Mouse (Mus musculus) olfactory bulb, adult 2 months (tissue): ENCODE measurements around the gene Wdr41. TPM values are rescaled to one million over a fixed set of nuclear protein-coding genes. Genes with fewer than 3 reads are reported as not detected.

Experiments used
- H3K27ac ChIP-seq: fragments of 200-500 bp; 2 replicates; pipeline ENCODE4 v1.5.1; 2012; ENCODE audit warnings: low read depth, low read length; ENCODE audit not compliant: insufficient read depth
- H3K4me1 ChIP-seq: fragments of 200-500 bp; 2 replicates; pipeline ENCODE4 v1.6.1; 2012; ENCODE audit warnings: low read length; ENCODE audit not compliant: control insufficient read depth, insufficient read depth
- H3K4me3 ChIP-seq: fragments of 200-500 bp; 2 replicates; pipeline ENCODE4 v1.5.1; 2012; ENCODE audit warnings: mild to moderate bottlenecking, low read depth, low read length, moderate library complexity; ENCODE audit not compliant: insufficient read depth
- CTCF ChIP-seq: fragments of 200-500 bp; IDR thresholded peaks from 2 replicates; pipeline ENCODE4 v1.5.1; 2012; ENCODE audit warnings: low read depth, mild to moderate bottlenecking, low read length, moderate library complexity; ENCODE audit not compliant: insufficient read depth
- POLR2A ChIP-seq: fragments of 200-500 bp; IDR thresholded peaks from 2 replicates; pipeline ENCODE4 v1.6.1; 2012; ENCODE audit warnings: mild to moderate bottlenecking, low read depth, low read length, moderate library complexity; ENCODE audit not compliant: insufficient read depth
- WGBS: fragments of 180-500 bp; shearing (Covaris S2); methylation state at CpG from one replicate; pipeline ENCODE4 v1.1.7; 2018; 5-methylcytosine and 5-hydroxymethylcytosine counted together
- polyA plus RNA-seq: library from polyadenylated mRNA; stranded (reverse); fragments of >200 nt; gene quantifications from 2 replicates; pipeline ENCODE4 v1.2.4, GENCODE M21; 2012; ENCODE audit warnings: low replicate concordance; ENCODE audit not compliant: missing spikeins, insufficient read depth, insufficient read length

The Wdr41 gene
- polyA plus RNA-seq, 1 experiment: not detected

DNA sequence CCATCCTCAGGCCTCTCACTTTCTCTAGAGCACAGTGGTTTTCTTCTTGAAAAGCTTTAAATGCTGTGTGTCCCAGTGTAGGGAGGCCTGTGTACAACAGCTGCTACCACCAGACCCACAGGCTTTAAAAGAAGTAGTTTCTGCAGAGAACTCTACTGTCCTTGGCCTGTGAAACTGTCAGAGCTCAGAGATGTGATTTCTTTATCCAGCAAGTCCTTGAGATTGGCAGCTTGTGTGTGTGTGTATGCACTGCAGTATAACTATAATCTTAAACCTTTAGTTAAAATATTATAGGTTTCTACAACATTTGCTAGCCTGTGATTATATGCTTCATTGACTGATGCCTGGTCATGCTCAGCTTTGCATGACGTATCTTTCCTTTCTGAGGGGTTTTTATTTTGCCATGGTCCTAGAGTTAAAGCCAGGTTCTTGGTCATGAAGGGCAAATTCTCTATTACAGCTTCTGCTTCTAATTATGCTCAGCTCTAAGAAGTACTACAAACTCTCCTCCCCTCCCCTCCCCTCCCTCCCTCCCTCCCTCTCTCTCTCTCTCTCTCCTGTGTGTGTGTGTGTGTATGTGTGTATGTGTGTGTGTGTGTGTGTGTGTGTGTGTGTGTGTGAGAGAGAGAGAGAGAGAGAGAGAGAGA lies 79.7 kb downstream of the Wdr41 start:
- WGBS: 78% methylated on average over 1 of the region's 1 CpGs
- H3K27ac ChIP-seq: no peak overlapping the region
- no peak overlapping the region for H3K4me3 ChIP-seq
- no peaks in the 10 kb centered on the region for H3K4me1 ChIP-seq
- TF ChIP-seq CTCF (no peak), POLR2A (no peak)

DNA sequence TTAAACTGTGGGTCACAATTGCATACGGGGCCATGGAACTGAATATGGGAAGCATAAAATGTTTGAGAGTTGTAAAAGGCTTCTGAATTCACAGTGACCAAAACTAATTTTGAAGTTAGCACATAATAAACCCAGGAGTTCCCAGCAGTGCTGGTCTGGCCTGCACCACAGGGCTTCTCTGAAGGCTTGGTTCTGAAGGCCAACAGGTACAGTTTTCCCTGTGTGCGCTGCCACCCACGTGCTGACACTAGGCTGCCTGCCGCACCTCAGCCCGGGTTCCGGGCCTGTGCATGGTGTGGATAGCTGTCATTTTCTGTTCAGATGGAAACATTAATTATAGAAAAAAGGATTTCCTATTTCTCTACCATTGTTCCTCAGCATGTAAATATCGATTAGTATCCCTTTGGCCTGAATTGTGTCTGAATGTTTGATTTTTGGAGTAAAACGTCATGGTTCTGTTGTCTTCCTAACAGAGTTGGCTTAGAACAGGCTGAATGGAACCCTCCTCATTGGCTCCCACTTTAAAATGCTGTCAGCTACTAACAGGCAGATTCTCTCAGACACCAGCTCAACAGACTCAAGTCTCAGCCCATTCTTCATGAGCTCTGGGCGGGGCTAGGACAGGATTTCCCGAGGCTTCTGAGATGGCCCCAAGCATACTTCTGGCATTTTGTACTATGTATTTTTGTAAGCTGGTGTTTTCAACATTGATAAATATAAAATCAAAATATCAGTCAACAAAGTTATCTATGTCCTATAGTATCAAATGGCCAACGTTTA lies 80.5 kb downstream of the Wdr41 start:
- Histone ChIP-seq H3K4me1 (no peaks in the 10 kb centered on the region), H3K27ac (no peak overlapping the region), H3K4me3 (no peak overlapping the region)
- 90% methylated on average over 11 of the region's 11 CpGs for WGBS
- TF ChIP-seq POLR2A (no peak), CTCF (no peak)

DNA sequence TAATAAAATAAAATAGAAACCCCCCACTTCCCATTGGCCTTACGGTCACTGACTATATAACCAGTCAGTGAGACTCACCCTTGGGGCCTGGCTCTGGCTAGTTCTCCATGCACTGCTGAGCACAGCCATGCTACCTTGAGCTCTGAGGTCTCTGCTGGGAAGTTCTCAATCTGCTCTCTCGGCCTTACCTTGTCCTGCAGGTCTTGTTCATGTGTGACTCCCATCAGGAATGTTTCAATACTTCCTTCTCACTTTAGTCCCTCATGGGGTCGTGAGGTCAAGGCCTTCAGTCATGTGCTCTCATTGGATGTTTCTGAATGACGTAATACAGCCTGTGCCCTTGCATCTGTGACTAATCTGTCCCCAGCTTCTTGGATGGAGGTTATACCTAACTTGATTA lies 82.7 kb downstream of the Wdr41 start:
- H3K27ac ChIP-seq: no peak overlapping the region
- no peaks in the 10 kb centered on the region for H3K4me1 ChIP-seq
- H3K4me3 ChIP-seq: no peak overlapping the region
- WGBS: 92% methylated on average over 4 of the region's 4 CpGs
- TF ChIP-seq CTCF: no peak
- no peak for TF ChIP-seq POLR2A

- no peaks in the 10 kb centered on the region for H3K4me1 ChIP-seq
- no peak for TF ChIP-seq POLR2A
- no peak for TF ChIP-seq CTCF
- H3K4me3 ChIP-seq: no peak overlapping the region
- no peak overlapping the region for H3K27ac ChIP-seq
- WGBS: 81% methylated on average over 4 of the region's 4 CpGs
These were observed 87.4 kb downstream of the Wdr41 start for GRCm38 (mm10) chr13:95063390-95064017.

DNA sequence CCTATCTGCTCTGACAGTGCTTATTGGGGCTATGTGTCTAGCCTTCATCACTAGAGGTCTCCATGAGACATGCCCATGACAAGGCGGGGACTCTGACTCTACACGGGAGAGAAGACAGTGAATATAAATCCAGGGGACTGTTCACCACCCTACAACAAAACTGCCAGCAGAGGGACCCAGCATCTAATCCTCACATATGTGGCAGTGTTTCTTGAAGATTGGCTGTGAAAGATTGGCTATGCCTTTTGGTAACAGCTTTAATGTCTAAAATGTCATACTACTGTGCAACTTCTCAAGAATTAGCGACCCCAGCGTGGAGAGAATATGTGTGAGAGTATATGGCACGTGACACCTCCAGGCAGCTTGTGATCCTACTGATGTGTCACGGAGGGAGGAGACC lies 91.7 kb downstream of the Wdr41 start:
- Histone ChIP-seq H3K4me3 (no peak overlapping the region), H3K4me1 (no peaks in the 10 kb centered on the region), H3K27ac (no peak overlapping the region)
- 71% methylated on average over 6 of the region's 6 CpGs for WGBS
- no peak for TF ChIP-seq CTCF
- no peak for TF ChIP-seq POLR2A

GRCm38 (mm10) chr13:95070268-95070667 lies 94.1 kb downstream of the Wdr41 start:
- peaks cover 5% of the 10 kb centered on the region; the same call in 1 of the 2 replicates for H3K4me1 ChIP-seq
- TF ChIP-seq POLR2A: no peak
- TF ChIP-seq CTCF: no peak
- H3K4me3 ChIP-seq: no peak overlapping the region
- H3K27ac ChIP-seq: no peak overlapping the region

Other genes with a start within 250 kb of the Wdr41 start
- gene Tbca, start 187.4 kb upstream of the Wdr41 start, polyA plus RNA-seq: not detected in 2 replicates
- not detected in 2 replicates for gene Otp, start 100.7 kb upstream of the Wdr41 start, polyA plus RNA-seq